In the genomic region with DNA sequence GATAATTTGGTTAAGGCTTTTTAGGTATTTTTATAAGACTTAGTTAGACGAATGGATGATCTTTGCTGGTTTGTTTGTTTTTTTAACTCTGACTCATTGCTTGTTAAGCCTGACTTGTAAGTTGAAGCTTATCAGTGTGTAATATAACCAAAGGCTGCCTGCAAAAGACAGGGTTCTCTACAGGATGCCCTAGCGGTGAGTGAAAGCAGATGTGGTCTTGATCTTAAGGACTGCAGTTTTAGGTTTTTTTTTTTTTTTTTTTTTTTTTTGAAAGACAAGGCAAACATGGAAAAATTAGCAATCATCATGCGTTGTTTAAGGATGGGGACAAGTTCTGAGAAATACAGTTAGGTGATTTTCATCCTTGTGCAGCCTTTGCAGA, we compare ENCODE assay signal across 9 mouse cellular contexts. TPM values are rescaled to one million over a fixed set of nuclear protein-coding genes. Genes with fewer than 3 reads are reported as not detected.
DNase-seq lines count a peak whose midpoint lies in the region; ATAC-seq lines count a peak whose summit lies in the region.
"Had no signal": no experiment of that assay in that cellular context is flagged by ENCODE, and none has a peak within 500 bp of the region (broad histone marks: within the 10 kb centered on the region; RNA-seq: fewer than 3 reads in every experiment).

No protein-coding gene starts in this region.

- H3K27ac ChIP-seq in heart, embryonic 11.5 days (ENCODE audit: low read depth, low read length): no peak overlapping the region
- no peak overlapping the region for H3K27ac ChIP-seq in neural tube, embryonic 12.5 days
- no peak overlapping the region for H3K27ac ChIP-seq in limb, embryonic 10.5 days
- H3K27ac ChIP-seq in stomach, embryonic 15.5 days: no peak overlapping the region

- no peak overlapping the region for H3K9ac ChIP-seq in heart, embryonic 11.5 days (ENCODE audit: low read depth, low read length)
- H3K9ac ChIP-seq in neural tube, embryonic 12.5 days: no peak overlapping the region
- no peak overlapping the region for H3K9ac ChIP-seq in stomach, embryonic 15.5 days

- 36% methylated on average over 3 of the region's 3 CpGs for WGBS in heart, embryonic 11.5 days (ENCODE audit: insufficient replicate concordance)
- 76% methylated on average over 3 of the region's 3 CpGs for WGBS in neural tube, embryonic 12.5 days
- 45% methylated on average over 3 of the region's 3 CpGs for WGBS in limb, embryonic 10.5 days
- 33% methylated on average over 3 of the region's 3 CpGs for WGBS in stomach, embryonic 15.5 days

- intact Hi-C loops in heart, postnatal 25 days (cut with DNase I): loop anchor here (5.0 kb wide), 1 partner anchor 53 kb away; no protein-coding TSS in a partner anchor

- DNase-seq in heart, postnatal 25 days (ENCODE audit: low spot score): no peak
- DNase-seq in neural tube, embryonic 10.5 days (ENCODE audit: extremely low spot score, low spot score): no peak
- DNase-seq in limb, embryonic 10.5 days (ENCODE audit: low spot score): no peak
- no peak for DNase-seq in right cerebral cortex, postnatal 14 days
- no peak for DNase-seq in cerebellum, adult 9-10 months
- DNase-seq: cerebellum, adult 18-20 months had no signal

- no peak overlapping the region; the same call in 1 of the 2 replicates for H3K4me3 ChIP-seq in heart, embryonic 11.5 days (ENCODE audit: low read depth, low read length)
- no peak overlapping the region for H3K4me3 ChIP-seq in neural tube, embryonic 12.5 days
- peak overlapping the region; percentile 96 for H3K4me3 ChIP-seq in limb, embryonic 10.5 days
- no peak overlapping the region for H3K4me3 ChIP-seq in stomach, embryonic 15.5 days (replicated peaks)

- ATAC-seq in heart, embryonic 11.5 days (replicated peaks; ENCODE audit: insufficient number of reproducible peaks, low FRiP score, low TSS enrichment): no peak
- no peak for ATAC-seq in neural tube, embryonic 12.5 days (ENCODE audit: low FRiP score, low read depth)
- no peak for ATAC-seq in stomach, embryonic 15.5 days (ENCODE audit: insufficient read depth, low FRiP score, low read depth)

- H3K27me3 ChIP-seq in heart, embryonic 11.5 days (ENCODE audit: control insufficient read depth, insufficient read depth, low read length): no peaks in the 10 kb centered on the region
- no peaks in the 10 kb centered on the region for H3K27me3 ChIP-seq in neural tube, embryonic 12.5 days (replicated peaks)
- H3K27me3 ChIP-seq in limb, embryonic 10.5 days (ENCODE audit: low read depth, poor library complexity, severe bottlenecking): no peaks in the 10 kb centered on the region
- H3K27me3 ChIP-seq in stomach, embryonic 15.5 days (replicated peaks): no peaks in the 10 kb centered on the region

- no peaks in the 10 kb centered on the region for H3K9me3 ChIP-seq in heart, embryonic 11.5 days (replicated peaks; ENCODE audit: control insufficient read depth, low read length)
- H3K9me3 ChIP-seq in neural tube, embryonic 12.5 days: no peaks in the 10 kb centered on the region
- no peaks in the 10 kb centered on the region for H3K9me3 ChIP-seq in limb, embryonic 10.5 days (replicated peaks)
- no peaks in the 10 kb centered on the region for H3K9me3 ChIP-seq in stomach, embryonic 15.5 days

- H3K4me1 ChIP-seq in heart, embryonic 11.5 days (ENCODE audit: control insufficient read depth, insufficient read depth, low read length): peaks cover 25% of the 10 kb centered on the region
- peaks cover 26% of the 10 kb centered on the region for H3K4me1 ChIP-seq in neural tube, embryonic 12.5 days
- peaks cover 23% of the 10 kb centered on the region for H3K4me1 ChIP-seq in limb, embryonic 10.5 days
- peaks cover 7% of the 10 kb centered on the region for H3K4me1 ChIP-seq in stomach, embryonic 15.5 days

- peak overlapping the region; percentile 76; the same call in 1 of the 2 replicates for H3K4me2 ChIP-seq in heart, embryonic 11.5 days
- peak overlapping the region; percentile 78; the same call in 1 of the 2 replicates for H3K4me2 ChIP-seq in neural tube, embryonic 12.5 days (replicated peaks)
- peak overlapping the region; percentile 62; the same call in 1 of the 2 replicates for H3K4me2 ChIP-seq in stomach, embryonic 15.5 days

- H3K36me3 ChIP-seq in heart, embryonic 11.5 days (ENCODE audit: control insufficient read depth, insufficient read depth, low read length): no peaks in the 10 kb centered on the region
- H3K36me3 ChIP-seq in neural tube, embryonic 12.5 days: no peaks in the 10 kb centered on the region
- H3K36me3 ChIP-seq in limb, embryonic 10.5 days: peaks cover 13% of the 10 kb centered on the region
- no peaks in the 10 kb centered on the region for H3K36me3 ChIP-seq in stomach, embryonic 15.5 days

RNA-seq across cellular contexts. Expression of a gene that starts 1.9 kb away (rescaled TPM):
- 53.9 and 56.1 TPM in 2 replicates for polyA plus RNA-seq in heart, embryonic 11.5 days (2014; fragmentation: Nextera tagmentation; extraction: Ambion mirVana)
- 10 to 100 TPM; 22.8 to 23.3 TPM for total RNA-seq in heart, postnatal 25 days (2021)
- polyA plus RNA-seq in neural tube, embryonic 12.5 days (2016; fragmentation: Nextera tagmentation; extraction: Ambion mirVana): 78.6 and 81.4 TPM in 2 replicates
- polyA plus RNA-seq in limb, embryonic 10.5 days (2016; fragmentation: Nextera tagmentation; extraction: Ambion mirVana): 64.3 and 69.8 TPM in 2 replicates
- polyA plus RNA-seq in stomach, embryonic 15.5 days (2015; fragmentation: Nextera tagmentation; extraction: Ambion mirVana): 40.4 and 42.7 TPM in 2 replicates

RNA-seq across cellular contexts. Expression of a gene that starts 2.0 kb away (rescaled TPM):
- polyA plus RNA-seq in heart, embryonic 11.5 days (2014; fragmentation: Nextera tagmentation; extraction: Ambion mirVana): 31.4 and 32.7 TPM in 2 replicates
- 10 to 100 TPM; 23.1 to 25.2 TPM for total RNA-seq in heart, postnatal 25 days (2021)
- 33.9 and 40.3 TPM in 2 replicates for polyA plus RNA-seq in neural tube, embryonic 12.5 days (2016; fragmentation: Nextera tagmentation; extraction: Ambion mirVana)
- 50.2 and 51.4 TPM in 2 replicates for polyA plus RNA-seq in limb, embryonic 10.5 days (2016; fragmentation: Nextera tagmentation; extraction: Ambion mirVana)
- polyA plus RNA-seq in stomach, embryonic 15.5 days (2015; fragmentation: Nextera tagmentation; extraction: Ambion mirVana): 31.8 and 35.2 TPM in 2 replicates

RNA-seq across cellular contexts. Expression of a gene that starts 21.0 kb away (rescaled TPM):
- polyA plus RNA-seq in heart, embryonic 11.5 days (2014; fragmentation: Nextera tagmentation; extraction: Ambion mirVana): 7.4 and 9.3 TPM in 2 replicates
- total RNA-seq in heart, postnatal 25 days (2021): 1 to 10 TPM; 2.3 to 3.2 TPM
- polyA plus RNA-seq in neural tube, embryonic 12.5 days (2016; fragmentation: Nextera tagmentation; extraction: Ambion mirVana): 13.5 and 14.5 TPM in 2 replicates
- polyA plus RNA-seq in limb, embryonic 10.5 days (2016; fragmentation: Nextera tagmentation; extraction: Ambion mirVana): 9.1 and 9.6 TPM in 2 replicates
- 6.2 and 7.3 TPM in 2 replicates for polyA plus RNA-seq in stomach, embryonic 15.5 days (2015; fragmentation: Nextera tagmentation; extraction: Ambion mirVana)

RNA-seq across cellular contexts. Expression of a gene that starts 33.2 kb away (rescaled TPM):
- 26.9 and 30.2 TPM in 2 replicates for polyA plus RNA-seq in heart, embryonic 11.5 days (2014; fragmentation: Nextera tagmentation; extraction: Ambion mirVana)
- total RNA-seq in heart, postnatal 25 days (2021): 10 to 100 TPM; 14.0 to 17.5 TPM
- polyA plus RNA-seq in neural tube, embryonic 12.5 days (2016; fragmentation: Nextera tagmentation; extraction: Ambion mirVana): 39.7 and 42.9 TPM in 2 replicates
- 36.4 and 58.3 TPM in 2 replicates for polyA plus RNA-seq in limb, embryonic 10.5 days (2016; fragmentation: Nextera tagmentation; extraction: Ambion mirVana)
- polyA plus RNA-seq in stomach, embryonic 15.5 days (2015; fragmentation: Nextera tagmentation; extraction: Ambion mirVana): 49.3 and 51.9 TPM in 2 replicates

RNA-seq across cellular contexts. Expression of a gene that starts 59.5 kb away (rescaled TPM):
- 0.15 and 0.33 TPM in 2 replicates for polyA plus RNA-seq in heart, embryonic 11.5 days (2014; fragmentation: Nextera tagmentation; extraction: Ambion mirVana)
- under 1 TPM; 0.60 to 0.95 TPM for total RNA-seq in heart, postnatal 25 days (2021)
- 0.55 and 0.65 TPM in 2 replicates for polyA plus RNA-seq in neural tube, embryonic 12.5 days (2016; fragmentation: Nextera tagmentation; extraction: Ambion mirVana)
- 0.09 and 0.10 TPM in 2 replicates for polyA plus RNA-seq in limb, embryonic 10.5 days (2016; fragmentation: Nextera tagmentation; extraction: Ambion mirVana)
- 2.8 and 3.8 TPM in 2 replicates for polyA plus RNA-seq in stomach, embryonic 15.5 days (2015; fragmentation: Nextera tagmentation; extraction: Ambion mirVana)
